Mouse (Mus musculus): ENCODE data around the gene Dcxr.
"Not testable (repeated sequence)": the region's sequence is repeated elsewhere in the genome, so short reads cannot be mapped to it uniquely, and the experiment has no call there.

Dcxr gene

GRCm38 (mm10) chr11:120675875-120676274 lies 51.2 kb downstream of the Dcxr start:
- in situ Hi-C loops (cut with MboI, MseI): not testable (repeated sequence)

All from regulatory T cell (primary cell).